Mouse (Mus musculus) ES-CJ7 (cell line): ENCODE measurements at regions not wholly inside any gene's neighbourhood (a gene's known extent, or its start where the extent isn't known, plus 50 kb on each side); places are given as distances from the start of the nearest gene placed in this dataset.

Experiments
- DNase-seq: peaks from one replicate; pipeline ENCODE4 v3.0.0; 2011; ENCODE audit warnings: low read depth, low spot score

- DNase-seq = no peak
Observed at GRCm38 (mm10) chr1:183853956-183854613, 159.0 kb upstream of the Dusp10 start.

GRCm38 (mm10) chr1:183865111-183865510 lies 148.0 kb upstream of the Dusp10 start:
- no peak for DNase-seq

- no peak for DNase-seq
Observed at GRCm38 (mm10) chr1:183865586-183865985, 147.5 kb upstream of the Dusp10 start.

- no peak for DNase-seq
Observed at GRCm38 (mm10) chr1:183868965-183869364, 144.1 kb upstream of the Dusp10 start.

- DNase-seq = no peak
Observed at GRCm38 (mm10) chr1:183895936-183896335, 117.2 kb upstream of the Dusp10 start.

- DNase-seq = no peak
Observed at GRCm38 (mm10) chr1:183898091-183898490, 115.0 kb upstream of the Dusp10 start.

- no peak for DNase-seq
Observed at GRCm38 (mm10) chr1:183904564-183904963, 108.5 kb upstream of the Dusp10 start.

- DNase-seq = no peak
Observed at GRCm38 (mm10) chr1:183905345-183906142, 107.6 kb upstream of the Dusp10 start.

- no peak for DNase-seq
Observed at GRCm38 (mm10) chr1:183917656-183918055, 95.4 kb upstream of the Dusp10 start.

GRCm38 (mm10) chr1:183921262-183921661 lies 91.8 kb upstream of the Dusp10 start:
- no peak for DNase-seq

- DNase-seq = no peak
Observed at GRCm38 (mm10) chr1:183928539-183928938, 84.6 kb upstream of the Dusp10 start.

- no peak for DNase-seq
Observed at GRCm38 (mm10) chr1:183930363-183930982, 82.6 kb upstream of the Dusp10 start.

- no peak for DNase-seq
Observed at GRCm38 (mm10) chr1:183931141-183931540, 82.0 kb upstream of the Dusp10 start.

GRCm38 (mm10) chr1:183933845-183934244 lies 79.3 kb upstream of the Dusp10 start:
- no peak for DNase-seq

- no peak for DNase-seq
Observed at GRCm38 (mm10) chr1:183937166-183937565, 75.9 kb upstream of the Dusp10 start.

GRCm38 (mm10) chr1:183938361-183938760 lies 74.7 kb upstream of the Dusp10 start:
- DNase-seq = no peak

GRCm38 (mm10) chr1:183940706-183941105 lies 72.4 kb upstream of the Dusp10 start:
- no peak for DNase-seq

- DNase-seq = no peak
Observed at GRCm38 (mm10) chr1:183946241-183946640, 66.9 kb upstream of the Dusp10 start.

GRCm38 (mm10) chr1:183947066-183947465 lies 66.0 kb upstream of the Dusp10 start:
- DNase-seq = no peak

- no peak for DNase-seq
Observed at GRCm38 (mm10) chr1:183949205-183949604, 63.9 kb upstream of the Dusp10 start.

GRCm38 (mm10) chr1:183954086-183954485 lies 59.0 kb upstream of the Dusp10 start:
- no peak for DNase-seq

- DNase-seq = no peak
Observed at GRCm38 (mm10) chr1:183956391-183956790, 56.7 kb upstream of the Dusp10 start.

GRCm38 (mm10) chr1:183961383-183961782 lies 51.7 kb upstream of the Dusp10 start:
- DNase-seq = no peak
